Mouse (Mus musculus) thymus, postnatal 25 days (tissue): ENCODE measurements around the gene Trim28.
A peak's percentile ranks its signal among the peaks of the same experiment; 100 is the strongest.
"Not testable (repeated sequence)": the region's sequence is repeated elsewhere in the genome, so short reads cannot be mapped to it uniquely, and the experiment has no call there.

Experiments used
- DNase-seq: peaks from one replicate; pipeline ENCODE4 v3.0.0; 2022

The Trim28 gene

GRCm38 (mm10) chr7:13034148-13034977 is 35.4 kb downstream of the Trim28 start, which contains the start of gene Chmp2a:
Gene Chmp2a (minus strand): TSS chr7:13034807.
- peak; percentile 97 for DNase-seq

- no peak for DNase-seq
Measured at GRCm38 (mm10) chr7:13035211-13035855, 36.4 kb downstream of the Trim28 start.

- no peak for DNase-seq
Measured at GRCm38 (mm10) chr7:13036806-13037205, 37.9 kb downstream of the Trim28 start.

GRCm38 (mm10) chr7:13037366-13037765 is 38.5 kb downstream of the Trim28 start:
- no peak for DNase-seq

GRCm38 (mm10) chr7:13037901-13038555 is 39.1 kb downstream of the Trim28 start, which contains the start of gene Ube2m:
Gene Ube2m (minus strand): TSS chr7:13038275.
- peak; percentile 100 for DNase-seq

- no peak for DNase-seq
Measured at GRCm38 (mm10) chr7:13038621-13039169, 39.8 kb downstream of the Trim28 start.

GRCm38 (mm10) chr7:13039181-13039580 is 40.3 kb downstream of the Trim28 start:
- DNase-seq: no peak

GRCm38 (mm10) chr7:13041256-13041655 is 42.3 kb downstream of the Trim28 start:
- DNase-seq: no peak

GRCm38 (mm10) chr7:13042511-13042910 is 43.6 kb downstream of the Trim28 start:
- no peak for DNase-seq

GRCm38 (mm10) chr7:13043120-13043444 is 44.2 kb downstream of the Trim28 start:
- DNase-seq: no peak

- DNase-seq: no peak
Measured at GRCm38 (mm10) chr7:13043445-13044253, 44.7 kb downstream of the Trim28 start.

GRCm38 (mm10) chr7:13044254-13044625 is 45.3 kb downstream of the Trim28 start:
- DNase-seq: no peak

GRCm38 (mm10) chr7:13046084-13046483 is 47.2 kb downstream of the Trim28 start:
- DNase-seq: peak; percentile 72

- DNase-seq: no peak
Measured at GRCm38 (mm10) chr7:13053001-13053400, 54.1 kb downstream of the Trim28 start.

GRCm38 (mm10) chr7:13053501-13053900 is 54.6 kb downstream of the Trim28 start:
- DNase-seq: no peak

- no peak for DNase-seq
Measured at GRCm38 (mm10) chr7:13053961-13054286, 55.0 kb downstream of the Trim28 start.

GRCm38 (mm10) chr7:13054287-13055010 is 55.5 kb downstream of the Trim28 start, which contains the start of gene Mzf1:
Gene Mzf1 (minus strand): TSS chr7:13054764.
- DNase-seq: peak; percentile 92

GRCm38 (mm10) chr7:13056913-13057700 is 58.2 kb downstream of the Trim28 start:
- no peak for DNase-seq

- no peak for DNase-seq
Measured at GRCm38 (mm10) chr7:13059536-13059935, 60.6 kb downstream of the Trim28 start.

- DNase-seq: not testable (repeated sequence)
Measured at GRCm38 (mm10) chr7:13063399-13063798, 64.5 kb downstream of the Trim28 start.

GRCm38 (mm10) chr7:13072293-13072692 is 73.4 kb downstream of the Trim28 start:
- DNase-seq: no peak
